Mouse (Mus musculus) left cerebral cortex, postnatal 4 days (tissue): ENCODE measurements around the gene Cap1. TPM values are rescaled to one million over a fixed set of nuclear protein-coding genes. Genes with fewer than 3 reads are reported as not detected.

Experiments
- DNase-seq: peaks from one replicate; pipeline ENCODE4 v3.0.0-alpha.2; 2022
- intact Hi-C: fragments of 180-260 bp; cut with DNase I; formaldehyde crosslinking; loops from one replicate; pipeline ENCODE4 v1.15.1; 2025
- total RNA-seq, 2 experiments: library from RNA; stranded (reverse); gene quantifications; 2 replicates each; pipeline ENCODE4 v1.2.3; 2021

Gene Cap1
- total RNA-seq, 2 experiments from 2014 or later = 174 to 186 TPM

DNA sequence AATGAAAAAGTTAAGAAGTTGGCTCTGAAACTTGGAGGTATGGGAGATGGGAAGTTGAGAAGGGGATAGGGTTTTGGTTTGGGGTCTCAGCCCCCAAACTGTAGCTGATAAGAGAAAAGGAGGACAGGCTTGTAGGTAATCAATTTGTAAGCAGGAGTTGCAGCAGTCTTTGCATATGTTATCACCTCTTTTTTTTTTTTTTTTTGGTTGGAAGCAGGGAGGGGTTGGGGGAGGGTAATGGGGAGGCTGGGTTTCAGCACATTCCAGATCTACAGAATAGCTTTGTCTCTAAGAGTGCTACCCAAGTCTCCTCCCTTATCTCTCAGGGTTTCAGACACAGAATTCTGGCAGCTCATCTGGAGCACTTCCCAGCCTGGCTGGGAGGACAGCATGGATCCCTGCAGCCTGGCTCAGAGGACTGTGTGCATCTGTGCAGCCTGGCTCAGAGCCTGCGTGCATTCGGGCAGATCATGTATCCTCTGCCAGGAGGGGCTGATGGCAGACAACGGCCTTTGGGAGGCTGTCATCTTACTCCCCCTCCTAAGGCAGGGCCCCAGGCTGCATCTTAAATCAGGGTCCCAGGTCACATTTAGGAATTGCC, 5.1 kb upstream of the Cap1 start:
- peak; percentile 96 for DNase-seq
- intact Hi-C loops = no loop called here

DNA sequence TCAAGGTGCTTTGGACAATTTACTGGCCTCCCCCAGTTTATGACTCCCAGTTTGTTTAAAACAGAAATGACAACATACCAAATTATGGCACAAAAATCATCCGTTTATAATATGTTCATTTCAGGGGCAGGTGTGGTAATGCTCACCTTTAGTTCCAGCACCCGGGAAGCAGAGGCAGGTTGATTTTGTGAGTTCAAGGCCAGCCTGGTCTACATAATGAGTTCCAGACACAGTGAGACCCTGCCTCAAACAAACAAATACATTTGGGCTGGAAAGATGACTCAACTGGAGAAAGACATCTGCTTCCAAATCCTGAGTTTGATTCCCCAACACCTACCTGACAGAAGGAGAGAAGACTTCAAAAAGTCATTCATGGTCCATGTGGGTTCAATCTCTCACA, 1.5 kb upstream of the Cap1 start:
- intact Hi-C loops = no loop called here
- no peak for DNase-seq

DNA sequence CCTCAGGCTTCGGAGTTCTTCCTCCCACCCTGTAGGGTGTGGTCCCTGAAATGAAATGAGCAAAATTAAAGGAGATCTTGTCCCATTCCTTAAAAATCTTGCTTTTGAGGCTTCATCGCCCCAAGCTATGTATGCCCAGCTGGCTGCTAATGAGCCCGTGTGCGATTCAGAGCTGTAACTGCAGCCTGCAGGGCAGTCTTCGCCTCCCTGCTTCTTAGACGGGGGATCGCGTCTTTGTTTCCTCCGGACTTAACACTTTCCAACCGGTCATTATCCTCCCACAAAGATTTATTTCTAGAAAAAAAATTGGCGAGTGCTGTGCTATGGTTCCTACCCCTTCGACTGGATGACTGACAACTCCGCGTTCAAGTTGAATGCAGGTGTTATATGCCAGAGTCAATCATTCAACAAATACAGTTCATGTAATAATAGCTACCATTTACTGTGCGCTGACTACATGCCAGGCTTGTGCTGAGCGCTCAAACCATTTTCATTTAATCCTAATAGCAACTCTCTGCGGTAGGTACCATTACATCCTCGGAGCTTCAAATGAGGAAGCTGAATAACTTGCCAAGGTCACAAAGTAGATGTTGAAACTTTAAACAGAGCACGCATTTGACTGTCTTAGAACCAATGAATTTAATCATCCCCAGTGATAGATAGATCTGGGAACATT, 861 bp upstream of the Cap1 start:
- intact Hi-C loops = no loop called here
- no peak for DNase-seq

DNA sequence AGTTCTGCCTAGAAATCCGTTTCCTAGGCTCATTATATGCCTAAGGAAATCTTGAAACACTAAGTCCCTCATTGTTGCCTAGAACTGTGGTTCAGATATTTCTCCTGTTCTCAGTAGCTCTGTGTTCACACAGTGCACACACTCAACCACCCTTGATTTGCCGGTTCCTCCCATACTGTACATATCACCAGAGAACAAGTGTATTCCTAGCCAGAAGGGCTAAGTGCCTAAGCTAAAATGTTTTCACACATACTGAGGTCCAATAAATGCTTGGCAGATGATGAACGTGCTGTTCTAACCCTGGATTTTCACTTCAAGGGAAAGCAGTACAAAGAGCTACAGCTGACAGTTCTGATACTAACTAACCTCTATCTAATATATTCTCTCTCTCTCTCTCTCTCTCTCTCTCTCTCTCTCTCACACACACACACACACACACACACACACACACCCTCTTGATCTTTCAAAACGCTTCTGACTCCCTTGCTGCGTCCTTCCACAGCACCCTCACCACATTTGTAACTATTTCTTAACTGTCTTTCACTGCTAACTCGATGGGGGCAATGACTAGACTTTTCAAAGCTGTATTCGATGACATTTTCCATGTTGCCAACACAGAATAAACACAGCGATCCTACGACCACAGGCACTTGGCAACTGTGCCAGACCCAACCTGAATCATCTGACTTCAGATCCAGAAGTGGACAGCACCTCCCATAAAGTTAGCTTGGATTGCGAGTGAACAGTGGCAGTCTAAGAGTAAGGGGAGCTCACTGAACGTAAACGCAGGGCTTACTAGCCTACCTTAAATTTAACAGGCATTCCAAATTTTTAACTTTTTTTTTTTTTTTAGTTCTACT, 1.1 kb downstream of the Cap1 start:
- intact Hi-C loops = no loop called here

DNA sequence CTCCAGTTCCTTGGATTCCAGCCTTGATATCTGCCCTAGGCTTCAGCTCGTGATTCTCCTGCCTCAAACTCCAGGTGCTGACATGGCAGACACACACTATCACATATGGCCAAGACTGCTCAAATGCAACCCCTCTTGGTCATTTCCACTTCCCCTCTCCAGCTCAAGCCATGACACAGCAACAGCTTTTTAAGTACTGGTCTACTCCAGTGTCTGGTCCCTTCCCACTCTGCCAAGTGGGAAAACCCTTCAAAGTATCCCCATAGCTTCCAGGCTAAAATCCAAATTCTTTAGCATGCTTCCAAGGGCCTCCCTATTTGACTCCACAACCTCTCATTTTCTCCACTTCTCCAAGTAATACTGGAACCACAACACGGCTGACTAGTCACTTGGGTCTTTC, 1.8 kb downstream of the Cap1 start:
- intact Hi-C loops = no loop called here
- no peak for DNase-seq

More for the DNA sequence above, 1.1 kb downstream of the Cap1 start:
- no peak for DNase-seq

DNA sequence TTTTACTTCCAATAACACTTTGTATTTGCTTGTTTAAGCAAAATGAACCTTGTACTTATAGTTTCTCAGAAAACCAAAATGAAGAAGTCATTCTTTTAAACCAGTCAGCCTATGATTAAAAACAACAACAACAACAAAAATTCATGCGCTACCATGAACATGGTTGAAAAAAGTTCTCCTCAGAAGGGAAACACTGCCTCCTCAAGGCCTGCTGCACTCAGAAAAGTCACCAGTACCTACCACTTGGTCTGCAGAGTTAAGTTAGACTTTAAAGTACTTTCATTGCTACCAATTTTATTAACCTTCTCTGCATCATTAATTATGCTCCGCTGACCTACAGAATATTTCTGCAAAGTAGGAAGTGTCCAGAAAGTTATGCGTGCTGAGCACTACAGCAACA, 2.6 kb downstream of the Cap1 start:
- no peak for DNase-seq
- intact Hi-C loops = no loop called here

DNA sequence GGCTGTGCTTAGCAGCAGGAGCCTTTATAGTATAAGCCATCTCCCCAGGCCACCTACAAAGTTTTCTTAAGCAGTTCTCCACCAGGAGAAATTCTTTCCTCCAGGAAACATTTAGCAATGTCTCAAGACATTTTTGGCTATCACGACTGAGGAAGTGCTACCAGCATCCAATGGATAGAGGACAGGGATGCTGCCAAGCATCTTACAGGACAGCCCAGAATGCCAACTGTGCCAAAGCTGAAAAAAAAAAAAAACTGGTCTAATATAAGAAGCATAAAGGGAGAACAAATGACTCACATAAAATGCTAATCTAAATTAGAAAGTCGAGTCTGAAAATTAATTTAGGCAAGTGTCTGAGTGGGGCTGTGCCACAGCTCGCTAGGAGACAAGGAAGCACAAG, 3.3 kb downstream of the Cap1 start:
- DNase-seq = no peak
- intact Hi-C loops = no loop called here

DNA sequence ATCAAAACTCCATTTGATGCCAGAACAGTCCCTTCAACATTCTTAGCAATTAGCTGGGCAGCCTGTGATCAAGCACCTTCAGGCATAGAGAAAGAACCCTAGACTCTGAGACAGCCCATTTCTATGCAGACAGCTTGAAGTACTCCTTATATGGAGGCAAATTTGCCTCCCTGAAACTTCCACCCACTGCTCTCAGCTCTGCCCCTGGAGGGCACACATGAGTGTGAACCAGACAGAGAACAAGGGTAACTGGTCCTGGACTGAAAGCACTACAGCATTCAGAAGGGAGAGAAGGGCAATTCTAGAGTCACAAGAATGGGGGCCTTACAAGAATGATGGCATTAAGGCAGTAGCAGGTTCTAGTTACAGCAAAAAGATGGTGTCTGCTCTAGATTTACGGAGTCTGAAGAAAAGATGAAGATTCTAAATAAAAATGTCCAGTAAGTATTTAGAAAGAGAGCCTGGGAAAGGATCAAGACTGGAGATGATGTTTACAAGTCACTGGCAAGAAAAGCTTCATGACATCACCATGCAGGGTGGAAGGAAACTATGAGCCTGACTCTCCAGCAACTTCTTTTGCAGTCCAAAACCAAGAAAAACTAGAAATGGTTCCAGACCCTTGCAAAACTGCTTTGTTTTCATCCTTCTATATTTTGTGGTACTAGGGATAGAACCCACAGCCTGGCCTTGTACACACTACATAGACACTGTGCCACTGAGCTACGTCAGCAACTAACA, 7.4 kb downstream of the Cap1 start:
- no peak for DNase-seq
- intact Hi-C loops = no loop called here

DNA sequence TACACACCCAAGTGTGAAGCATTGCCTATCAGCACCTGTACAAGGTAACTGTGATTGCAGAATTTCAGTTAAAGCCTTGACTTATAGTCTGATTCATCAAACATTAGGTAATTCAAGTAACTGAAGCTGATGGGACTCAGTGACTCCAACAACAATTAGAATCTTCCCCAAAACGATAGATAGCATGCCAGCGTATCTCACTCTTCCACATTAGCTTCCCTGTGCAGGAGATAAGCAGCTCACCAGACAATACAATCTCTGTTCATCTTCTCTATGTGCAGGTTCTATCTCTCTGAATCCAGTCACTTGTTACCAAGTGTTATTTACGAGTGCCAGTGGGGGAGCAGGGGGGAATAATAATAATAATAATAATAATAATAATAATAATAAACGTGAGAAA, 12.3 kb downstream of the Cap1 start:
- no peak for DNase-seq
- intact Hi-C loops = no loop called here

DNA sequence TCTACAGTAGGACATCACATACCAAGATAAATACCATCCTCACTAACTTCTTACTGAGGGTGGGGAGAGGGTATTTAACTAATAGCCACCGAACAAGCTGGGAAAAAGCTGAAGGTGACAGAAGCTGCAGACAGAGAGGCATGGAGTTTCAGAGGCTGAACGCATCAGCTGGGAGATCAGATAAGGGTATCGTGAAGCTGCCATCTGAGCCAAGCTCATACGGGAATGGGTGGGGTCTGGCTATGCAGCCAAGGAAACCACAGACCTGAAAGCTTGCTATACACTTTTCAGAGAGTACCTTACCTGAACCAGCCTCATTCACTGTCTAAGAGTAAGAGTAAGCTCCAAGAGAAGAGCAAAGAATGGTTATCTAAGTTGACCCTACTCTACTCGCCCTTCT, 12.9 kb downstream of the Cap1 start:
- intact Hi-C loops = no loop called here
- DNase-seq = no peak

DNA sequence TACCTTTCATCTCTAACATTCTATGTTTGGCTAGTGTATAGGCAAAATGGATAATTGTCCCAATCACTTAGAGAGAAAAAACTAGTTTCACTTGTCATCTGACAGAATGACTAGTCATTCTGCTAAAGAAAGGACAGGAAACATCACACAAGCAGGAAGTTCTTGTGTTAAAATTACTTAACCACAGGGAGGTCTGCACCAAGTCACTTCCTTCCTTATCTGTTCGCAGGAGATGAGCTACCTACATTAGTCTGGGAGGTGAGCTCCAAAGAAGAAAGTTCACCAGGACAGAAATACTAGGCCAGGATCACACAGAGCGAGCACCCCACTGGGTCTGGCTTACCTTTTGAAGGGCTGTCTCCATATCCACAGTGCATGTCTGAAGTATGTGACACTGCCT, 13.9 kb downstream of the Cap1 start:
- no peak for DNase-seq
- intact Hi-C loops = no loop called here

DNA sequence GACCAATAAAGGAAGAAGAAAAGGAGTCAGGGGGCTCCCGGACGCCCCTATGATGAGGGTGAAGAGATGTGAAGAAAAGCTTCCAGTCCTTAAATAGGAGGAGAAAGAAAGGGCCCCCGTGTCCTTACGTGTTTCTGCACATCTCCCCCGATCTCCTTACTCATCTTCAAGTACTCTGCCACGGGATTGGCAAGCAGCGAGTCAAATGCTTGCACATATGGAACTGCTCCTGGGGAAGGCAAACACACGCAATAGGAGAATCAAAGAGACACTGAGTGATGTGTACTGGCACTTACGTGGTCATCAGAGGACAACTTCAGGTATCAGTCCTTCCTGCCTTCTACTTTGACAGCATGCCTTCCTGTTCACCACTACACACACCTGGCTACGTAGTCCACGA, 14.6 kb downstream of the Cap1 start:
- DNase-seq = no peak
- intact Hi-C loops = no loop called here

DNA sequence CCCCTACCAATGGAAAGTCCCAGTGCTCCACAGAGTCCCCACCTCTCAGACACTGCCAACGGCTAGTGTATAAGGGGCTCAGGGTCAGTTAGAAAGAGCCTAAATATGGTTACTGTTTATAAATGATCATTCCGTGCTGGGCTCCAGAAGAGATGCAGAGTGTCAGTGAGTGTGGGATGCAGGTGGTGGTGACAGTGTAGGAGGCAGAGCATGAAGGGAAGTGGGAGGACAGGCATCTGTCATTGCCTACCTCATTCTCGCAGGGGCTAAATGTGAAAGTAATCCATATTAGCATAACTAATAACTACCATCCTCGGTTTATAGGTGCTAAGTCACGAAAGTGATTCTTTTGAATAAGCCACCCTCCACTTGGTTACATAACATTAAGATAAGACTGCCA, 15.1 kb downstream of the Cap1 start:
- DNase-seq = no peak

DNA sequence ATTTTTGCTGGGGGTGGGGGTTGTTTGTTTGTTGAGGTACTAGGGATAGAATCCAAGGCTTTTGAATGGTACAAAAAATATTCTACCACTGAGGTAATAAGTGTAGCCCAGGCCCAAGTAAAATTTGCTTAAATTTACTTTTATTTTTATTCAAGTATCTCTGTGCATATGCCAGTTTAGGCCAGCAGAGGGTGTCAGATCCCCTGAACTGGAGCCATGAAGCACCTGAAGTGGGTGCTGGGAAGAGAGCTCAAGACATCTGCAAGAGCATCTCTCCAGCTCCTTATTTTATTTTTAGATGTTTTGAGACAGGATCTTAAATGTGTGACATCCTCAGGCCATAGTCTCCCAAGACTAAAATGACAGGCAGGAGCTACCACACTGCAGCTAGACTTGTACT, 15.8 kb downstream of the Cap1 start:
- intact Hi-C loops = no loop called here
- DNase-seq = peak; percentile 24

More for the DNA sequence above, 15.1 kb downstream of the Cap1 start:
- intact Hi-C loops = no loop called here

DNA sequence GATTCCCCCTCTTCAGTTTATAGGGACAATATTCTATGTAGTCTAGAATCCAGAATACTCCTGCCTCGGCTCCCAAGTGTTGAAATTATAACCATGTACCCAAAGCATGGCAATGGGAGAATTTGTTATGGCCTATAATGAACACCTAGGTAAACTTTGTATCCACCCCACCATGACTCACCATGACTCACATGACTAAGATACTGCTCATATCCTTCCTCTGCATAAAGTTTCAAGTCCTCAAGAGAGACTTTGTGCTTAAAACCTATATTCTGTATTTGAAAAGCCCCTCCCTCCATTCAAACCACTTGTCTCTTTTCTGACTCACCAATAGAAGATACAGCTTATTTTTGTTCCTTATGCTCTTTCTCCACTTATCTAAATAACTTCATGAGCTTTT, 17.8 kb downstream of the Cap1 start:
- intact Hi-C loops = no loop called here
- no peak for DNase-seq

DNA sequence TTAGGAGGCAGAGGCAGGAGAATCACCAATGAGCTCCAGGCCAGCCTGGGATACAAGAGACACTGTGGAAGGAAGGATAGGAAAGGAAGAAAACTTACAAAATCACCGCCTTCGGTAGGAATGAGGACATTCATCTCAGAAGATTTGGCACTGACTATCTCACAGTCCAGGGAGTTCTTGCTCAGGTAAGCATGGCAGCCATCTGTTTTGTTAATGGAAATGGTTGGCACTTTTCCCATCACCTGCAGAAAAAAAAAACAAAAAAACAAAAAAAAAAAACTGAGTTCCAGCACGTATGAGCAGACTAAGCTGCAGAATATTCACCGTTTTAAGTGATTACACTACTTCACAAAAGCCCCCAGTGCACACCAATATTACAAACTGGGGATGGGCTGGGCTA, 24.0 kb downstream of the Cap1 start:
- DNase-seq = no peak
- intact Hi-C loops = no loop called here

DNA sequence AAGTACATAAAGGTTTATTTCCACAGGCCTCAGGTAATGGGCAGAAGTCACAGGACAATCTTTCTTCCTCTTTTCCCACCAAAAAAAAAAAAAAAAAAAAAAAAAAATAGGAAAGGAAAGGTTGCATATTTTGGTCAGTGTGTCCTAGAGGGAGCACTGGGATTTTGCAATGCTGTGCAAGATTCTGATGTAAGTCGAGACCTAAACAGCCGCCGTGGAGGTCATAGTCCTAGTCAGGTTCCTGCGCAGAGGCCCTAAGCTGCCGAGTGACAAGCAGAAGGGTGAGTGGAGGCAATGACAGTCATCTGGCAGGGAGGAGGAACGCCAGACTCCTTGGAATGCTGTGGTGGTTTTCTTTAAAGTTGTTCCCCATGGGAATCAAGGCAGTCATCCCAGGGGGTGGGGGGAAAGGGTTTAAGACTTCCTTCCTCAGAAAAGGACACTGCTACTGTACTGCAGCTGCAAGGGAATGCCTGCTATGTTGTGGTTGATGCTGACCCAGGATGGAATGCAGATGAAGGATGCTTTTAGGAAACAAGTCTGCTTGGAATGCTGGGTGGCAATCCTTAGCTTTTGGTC, 26.7 kb downstream of the Cap1 start:
- intact Hi-C loops = no loop called here
- DNase-seq = no peak

DNA sequence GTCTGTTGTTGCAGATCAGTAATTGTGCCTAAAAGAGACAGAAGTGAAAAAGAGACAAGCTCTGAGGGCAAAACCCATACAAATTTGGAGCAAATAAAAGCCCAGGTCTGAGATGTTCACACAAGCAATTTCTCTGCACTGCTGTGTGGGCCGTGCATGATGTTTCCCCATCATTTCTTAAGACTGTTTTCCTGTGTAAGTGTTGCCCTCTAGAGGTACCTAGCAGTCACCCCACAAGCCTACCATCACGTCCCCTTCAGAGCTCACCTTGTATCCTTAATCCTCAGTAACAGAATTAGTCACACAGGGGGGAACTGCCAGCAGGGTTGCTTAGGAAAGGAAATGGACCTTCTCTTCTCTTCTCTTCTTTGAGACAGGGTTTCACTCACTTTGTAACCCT, 27.9 kb downstream of the Cap1 start:
- intact Hi-C loops = no loop called here
- DNase-seq = no peak

DNA sequence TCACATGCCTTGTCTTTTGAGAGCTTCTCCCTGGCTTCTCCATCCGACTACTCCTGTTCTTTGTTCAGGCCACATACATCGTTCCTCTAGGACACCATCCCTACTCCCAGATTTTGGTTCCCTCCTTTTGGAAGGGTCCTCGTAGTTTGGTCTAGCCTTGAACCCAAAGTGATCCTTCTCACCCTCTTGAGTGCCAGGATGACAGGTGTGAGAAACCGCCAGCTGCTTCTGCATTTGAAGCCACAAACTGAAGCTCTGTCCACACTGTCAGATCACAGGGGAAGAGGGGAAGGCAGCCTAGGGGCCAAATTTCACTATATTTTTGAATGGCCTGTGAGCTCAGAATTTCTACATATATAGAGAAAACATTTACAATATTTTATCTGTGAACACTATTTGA, 31.1 kb downstream of the Cap1 start:
- DNase-seq = no peak
- intact Hi-C loops = no loop called here

DNA sequence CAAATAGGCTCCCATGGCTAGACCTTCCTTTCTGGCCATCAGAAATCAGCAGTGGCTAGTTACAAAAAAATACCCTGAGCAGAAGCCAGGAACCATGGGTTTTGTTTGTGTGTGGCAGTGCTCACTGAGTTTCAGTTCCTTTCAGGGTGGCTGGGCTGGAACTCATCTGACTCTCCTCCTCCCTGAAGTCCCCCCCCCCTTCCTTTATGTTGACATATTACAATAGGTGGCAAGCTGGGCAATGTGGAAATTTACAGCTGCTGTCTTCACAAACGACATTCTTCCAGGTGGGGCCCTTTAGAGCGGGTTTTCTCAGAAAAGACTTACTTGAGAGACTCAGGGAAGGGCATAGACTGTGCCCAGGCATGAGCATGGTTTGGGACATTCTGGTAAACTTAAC, 32.2 kb downstream of the Cap1 start:
- intact Hi-C loops = no loop called here
- no peak for DNase-seq

DNA sequence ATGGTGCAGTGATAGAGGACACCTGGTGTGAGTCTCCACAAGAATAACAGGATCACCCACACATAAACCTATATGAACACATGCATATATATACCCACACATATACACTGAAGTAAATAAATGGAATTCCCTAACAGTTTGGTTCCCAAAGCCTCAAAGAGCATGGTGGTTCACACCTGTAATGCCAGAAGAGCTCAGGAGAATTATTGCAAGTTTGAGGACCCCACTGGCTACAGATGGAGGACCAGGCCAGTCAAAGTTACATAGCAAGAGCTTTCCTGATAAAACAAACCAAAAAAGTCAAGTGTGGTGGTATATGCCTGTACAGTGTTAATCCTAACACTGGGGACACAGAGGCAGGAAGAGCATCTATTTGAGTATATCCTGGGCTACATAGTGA, 34.3 kb downstream of the Cap1 start:
- no peak for DNase-seq
- intact Hi-C loops = no loop called here
